Mouse (Mus musculus): ENCODE data around the gene Morf4l2.
"Not testable (repeated sequence)": the region's sequence is repeated elsewhere in the genome, so short reads cannot be mapped to it uniquely, and the experiment has no call there.

Gene Morf4l2

DNA sequence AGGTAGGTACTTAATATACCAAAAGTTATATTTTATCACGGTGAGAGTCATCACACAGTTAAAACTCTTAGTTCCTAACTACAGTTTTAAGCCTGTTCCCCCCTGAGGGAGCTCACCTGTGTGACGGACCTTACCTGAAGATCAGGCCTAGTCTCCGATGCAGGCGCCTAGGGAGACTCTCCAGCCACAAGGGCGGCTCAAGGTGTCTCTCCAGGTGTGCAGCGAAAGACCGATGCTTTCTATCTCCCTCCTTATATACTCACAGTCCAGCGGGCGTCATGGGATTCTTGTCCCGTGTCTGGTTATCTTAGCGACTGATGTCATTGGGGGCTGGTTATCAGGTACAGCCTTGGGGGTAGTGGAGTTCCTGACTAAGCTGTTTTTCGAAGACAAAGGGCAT, at the start of gene Morf4l2:
TSS of gene Morf4l2 (minus strand) at position 232 of the 400 bp plus-strand sequence.
- no peak for DNase-seq (ENCODE audit: low read depth, low spot score)

DNA sequence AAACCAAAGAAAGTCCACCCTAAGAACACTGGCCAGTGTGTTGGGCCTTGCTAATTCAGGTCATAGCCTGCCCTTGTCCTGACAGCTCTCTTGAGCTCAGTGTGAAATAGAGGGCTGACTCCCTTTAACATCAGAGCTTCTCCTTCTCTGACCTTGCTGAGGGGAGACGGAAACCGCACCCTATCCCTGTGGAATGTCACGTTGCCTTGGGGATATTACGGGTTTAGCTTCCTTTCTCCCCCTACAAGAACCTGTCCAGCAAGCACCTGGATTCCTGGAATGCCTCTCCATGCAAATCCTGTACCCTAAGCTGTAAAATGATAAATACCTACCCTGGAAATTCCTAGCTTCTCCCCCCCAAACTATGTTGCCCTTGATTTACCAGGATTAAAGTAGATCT, 46.0 kb upstream of the Morf4l2 start:
- DNase-seq (ENCODE audit: low read depth, low spot score): no peak

DNA sequence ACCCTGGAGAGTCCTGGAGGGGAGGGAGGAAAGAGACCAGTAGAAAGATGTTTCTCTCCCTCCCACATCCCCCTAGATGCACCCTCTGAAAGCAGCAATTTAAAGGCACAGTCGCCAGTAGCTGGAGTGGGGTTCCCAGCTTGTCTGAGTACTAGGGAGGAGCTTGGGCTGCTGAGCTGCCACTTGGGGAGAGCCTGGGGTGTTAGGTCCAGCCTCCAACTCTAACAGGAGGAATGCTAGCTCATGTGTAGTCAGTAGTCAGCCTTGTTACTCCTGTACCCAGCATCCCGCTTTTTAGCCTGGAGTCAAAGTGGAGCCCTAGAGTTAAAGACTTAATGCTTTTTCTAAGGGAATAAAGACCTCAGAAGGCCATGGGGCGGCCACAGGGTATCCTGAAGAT, 36.6 kb upstream of the Morf4l2 start, which contains the start of gene Glra4:
TSS of gene Glra4 (minus strand) at position 101 of the 400 bp plus-strand sequence.
- no peak for DNase-seq (ENCODE audit: low read depth, low spot score)

DNA sequence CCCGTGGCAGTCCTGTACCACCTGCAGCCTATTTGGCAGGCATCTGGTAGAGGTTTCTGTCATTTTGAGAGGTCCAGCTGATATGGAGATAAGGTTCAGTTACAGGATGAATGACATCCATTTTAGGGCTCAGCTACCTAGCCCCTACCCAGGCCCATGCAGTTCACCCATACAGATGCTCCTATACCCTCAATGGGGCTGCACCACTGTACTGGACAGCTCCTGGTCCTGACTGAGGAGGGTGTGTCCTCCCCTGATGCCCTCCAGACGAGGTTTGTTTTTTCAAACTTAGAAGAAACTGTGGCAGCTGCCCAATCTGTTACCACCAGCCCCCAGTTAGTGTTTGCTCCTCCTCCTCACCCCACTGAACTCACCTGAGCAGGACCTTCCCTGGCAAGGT, 35.8 kb upstream of the Morf4l2 start:
- no peak for DNase-seq (ENCODE audit: low read depth, low spot score)

DNA sequence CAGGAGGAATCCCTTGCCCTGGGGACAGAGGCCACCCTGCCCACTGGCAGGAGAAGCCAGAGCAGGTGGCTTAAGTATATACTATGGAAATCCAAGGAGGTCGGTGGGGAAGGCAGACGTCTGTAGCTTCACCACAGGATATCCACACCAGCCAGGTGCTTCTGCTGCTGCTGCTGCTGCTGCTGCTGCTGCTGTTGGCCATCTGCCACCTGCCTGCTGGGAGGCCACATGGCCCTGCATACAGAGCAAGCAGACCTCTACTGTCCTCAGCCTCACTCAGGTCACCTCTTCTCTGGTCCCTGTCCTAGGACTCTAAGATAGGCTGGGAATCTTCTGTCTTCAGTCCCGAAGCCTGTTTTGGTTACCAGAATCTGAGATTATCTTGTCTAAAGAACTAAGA, 34.6 kb upstream of the Morf4l2 start:
- DNase-seq (ENCODE audit: low read depth, low spot score): no peak

DNA sequence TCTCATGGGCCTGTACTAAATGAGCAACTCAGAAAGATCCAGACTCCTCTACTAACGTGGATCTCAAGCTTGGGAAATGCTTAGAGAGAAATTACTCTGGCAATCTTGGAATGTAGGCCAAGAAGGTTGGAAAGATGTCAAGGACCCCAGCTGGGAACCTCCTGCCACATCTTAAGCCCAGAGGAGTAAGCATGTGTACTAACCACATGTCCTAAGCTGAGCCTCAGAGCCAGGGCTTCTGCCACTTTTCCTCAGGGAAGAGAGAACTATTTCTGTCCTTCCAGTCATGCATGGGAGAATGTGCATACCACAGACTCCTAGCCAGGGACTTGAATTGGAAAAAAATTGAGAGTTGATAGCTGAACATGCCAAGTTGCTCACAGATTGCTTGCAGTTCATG, 29.5 kb upstream of the Morf4l2 start:
- no peak for DNase-seq (ENCODE audit: low read depth, low spot score)

DNA sequence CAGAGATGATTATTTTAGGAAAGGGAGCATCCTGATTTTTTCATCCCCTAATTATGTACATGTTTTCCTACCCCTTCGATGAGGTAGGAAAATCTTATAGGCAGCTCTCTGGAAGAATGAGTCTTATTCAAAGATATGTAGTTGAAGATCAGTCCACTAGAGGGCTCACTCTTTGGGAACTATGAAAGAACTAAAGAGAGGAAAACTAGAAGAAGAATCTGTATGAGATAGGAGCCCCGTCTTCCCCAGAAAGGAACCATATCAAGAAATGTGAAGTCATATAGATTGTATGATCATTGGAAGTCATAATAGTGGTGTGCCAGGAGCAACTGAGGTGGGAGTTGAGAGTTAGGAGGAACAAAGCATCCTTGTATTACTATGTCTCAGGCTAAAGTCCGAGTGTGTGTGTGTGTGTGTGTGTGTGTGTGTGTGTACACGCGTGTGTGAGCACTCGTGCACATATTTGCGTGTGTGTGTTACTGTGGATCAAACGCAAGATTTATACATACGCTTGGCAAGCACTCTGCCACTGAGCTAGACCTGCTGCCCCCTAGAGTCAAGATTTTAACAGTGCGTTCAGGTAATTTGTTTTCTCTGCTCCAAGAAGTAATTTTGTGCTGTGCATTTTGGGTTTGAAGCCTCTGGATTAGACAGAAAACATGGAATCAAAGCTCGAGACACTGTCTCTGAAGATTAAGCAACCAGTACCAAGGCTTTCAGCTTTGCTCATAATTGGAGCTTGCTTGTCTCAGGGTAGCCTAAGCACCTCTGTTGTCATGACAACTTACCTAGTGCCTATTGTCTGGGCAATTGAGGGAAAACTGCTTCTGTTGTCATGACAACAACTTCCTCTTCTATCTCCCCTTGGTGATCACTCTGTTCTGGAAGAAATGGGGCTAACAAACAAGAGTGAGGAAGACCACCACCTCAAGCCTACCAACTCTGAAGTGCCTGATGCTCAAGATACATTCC, 17.9 kb upstream of the Morf4l2 start:
- no peak for DNase-seq (ENCODE audit: low read depth, low spot score)

DNA sequence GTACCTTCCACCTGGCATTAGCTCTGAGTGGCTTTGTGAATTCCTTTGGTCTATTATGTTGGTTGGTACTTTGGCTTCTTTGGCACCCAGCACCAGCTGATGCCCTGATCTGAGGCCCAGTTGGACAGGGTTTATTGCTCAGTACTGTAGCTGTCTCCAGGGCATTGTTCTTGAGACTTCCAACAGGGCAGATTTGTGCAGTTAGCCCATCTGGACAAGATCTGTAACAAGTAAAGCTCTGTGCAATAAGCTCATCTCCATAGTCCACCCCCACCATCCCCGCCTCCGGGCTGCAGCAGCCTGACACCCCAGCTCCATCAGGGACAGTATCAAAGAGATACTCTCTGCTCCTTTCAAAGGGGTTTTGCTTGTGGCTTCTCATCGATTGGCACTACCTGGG, 12.0 kb upstream of the Morf4l2 start:
- no peak for DNase-seq (ENCODE audit: low read depth, low spot score)

DNA sequence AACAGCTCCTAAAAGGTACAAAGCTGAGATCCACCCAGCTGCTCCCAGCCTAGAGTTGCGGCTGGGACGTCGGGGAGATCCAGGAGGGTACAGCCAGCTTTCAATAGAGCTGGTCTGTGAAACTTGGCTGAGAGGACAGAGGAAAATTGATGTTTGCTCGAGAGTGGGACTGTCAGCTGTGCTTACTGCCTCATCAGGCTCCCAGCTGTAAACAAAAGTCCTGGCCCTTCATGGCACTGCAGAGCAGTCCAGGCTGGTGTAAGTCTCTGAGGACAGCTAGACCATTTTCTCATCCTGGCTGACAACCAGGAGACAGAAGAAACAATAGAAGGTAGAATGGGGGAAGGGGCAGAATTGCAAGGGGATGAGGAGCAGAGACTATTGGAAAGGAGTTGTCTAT, 5.8 kb upstream of the Morf4l2 start:
- DNase-seq (ENCODE audit: low read depth, low spot score): no peak

DNA sequence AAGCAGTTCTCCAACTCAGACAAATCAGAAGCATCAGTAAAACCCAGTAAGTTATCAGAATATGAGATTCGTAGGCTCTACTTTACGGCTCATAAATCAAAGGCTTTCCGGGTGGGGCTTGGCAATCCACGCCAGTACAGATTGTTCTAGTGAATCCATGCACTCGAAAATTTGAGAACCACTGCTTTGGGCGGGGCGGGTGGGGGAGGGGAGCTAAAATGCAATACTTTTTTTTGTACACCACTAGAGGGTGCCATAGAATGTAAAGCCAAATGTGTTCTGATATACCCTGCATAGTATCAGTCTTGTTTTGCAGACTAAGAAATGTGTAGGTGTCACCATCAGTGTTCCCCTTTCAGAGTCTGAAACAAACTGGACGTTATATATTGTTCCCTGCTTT, 1.2 kb upstream of the Morf4l2 start:
- no peak for DNase-seq (ENCODE audit: low read depth, low spot score)

DNA sequence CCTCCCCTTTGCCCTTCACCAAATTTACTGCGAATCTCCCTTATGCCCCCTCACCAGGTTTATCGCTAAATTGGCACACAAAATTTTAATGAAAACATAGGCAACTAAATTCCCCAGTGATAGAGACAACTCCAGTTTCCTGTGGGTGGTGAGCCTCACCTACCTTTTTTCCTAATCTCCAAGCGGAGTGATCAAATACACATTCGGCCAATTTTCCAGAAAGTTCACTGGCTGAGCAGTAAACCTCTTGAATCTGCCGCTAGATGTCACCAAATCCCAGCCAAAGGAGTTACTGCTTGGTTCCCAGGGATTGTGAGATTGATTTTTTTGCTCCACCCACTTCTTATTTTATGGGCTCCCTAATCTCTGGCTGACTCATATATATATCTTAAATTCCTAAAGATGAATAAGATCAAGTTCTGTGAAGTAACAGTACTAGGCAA, 808 bp downstream of the Morf4l2 start:
- peak; percentile 50 for DNase-seq (ENCODE audit: low read depth, low spot score)

DNA sequence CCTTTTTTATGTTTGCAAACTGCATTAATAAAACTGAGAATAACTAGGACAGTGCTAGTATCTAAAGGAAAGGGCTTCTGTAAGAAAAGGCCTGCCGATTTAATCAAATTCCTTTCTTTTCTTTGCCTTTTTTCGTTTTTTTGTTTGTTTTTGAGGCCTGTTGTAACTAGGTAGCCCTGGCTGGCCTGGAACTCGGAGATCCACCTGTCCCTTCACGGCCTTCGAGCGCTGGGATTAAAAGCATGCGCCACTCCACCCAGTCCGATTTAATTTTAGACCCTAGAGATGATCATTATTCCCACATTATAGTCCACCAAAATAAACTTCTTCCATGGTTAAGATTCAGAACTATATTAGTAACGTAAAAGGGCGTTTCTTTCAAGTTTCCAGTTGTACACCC, 1.2 kb downstream of the Morf4l2 start:
- DNase-seq (ENCODE audit: low read depth, low spot score): no peak

DNA sequence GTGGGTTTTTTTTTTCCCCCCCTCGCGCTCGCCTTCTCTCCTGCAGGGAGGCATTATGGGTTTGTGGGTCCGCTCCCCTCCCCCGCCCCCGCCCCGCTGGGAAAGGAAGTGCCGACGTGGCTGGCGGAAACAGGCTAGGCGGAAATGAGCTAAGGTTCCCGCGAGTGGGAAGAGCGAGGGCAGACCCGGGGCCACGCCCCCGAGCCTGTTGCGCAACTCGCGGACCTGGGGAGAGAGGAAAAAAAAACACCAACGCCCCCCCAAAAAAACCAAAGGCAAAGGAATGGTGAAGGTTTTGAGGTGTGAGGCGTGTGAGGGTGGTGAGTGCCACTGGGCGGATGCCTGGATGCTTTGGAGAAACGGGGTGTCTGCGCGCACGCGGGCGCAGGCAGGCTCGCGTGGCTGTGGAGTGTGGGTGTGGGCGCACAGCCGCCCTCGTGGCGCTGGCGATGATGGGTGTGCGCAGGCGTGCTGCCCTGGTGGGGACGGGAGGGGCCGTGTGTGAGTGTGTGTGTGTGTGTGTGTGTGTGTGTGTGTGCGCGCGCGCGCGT, 1.8 kb downstream of the Morf4l2 start:
- DNase-seq (ENCODE audit: low read depth, low spot score): no peak

DNA sequence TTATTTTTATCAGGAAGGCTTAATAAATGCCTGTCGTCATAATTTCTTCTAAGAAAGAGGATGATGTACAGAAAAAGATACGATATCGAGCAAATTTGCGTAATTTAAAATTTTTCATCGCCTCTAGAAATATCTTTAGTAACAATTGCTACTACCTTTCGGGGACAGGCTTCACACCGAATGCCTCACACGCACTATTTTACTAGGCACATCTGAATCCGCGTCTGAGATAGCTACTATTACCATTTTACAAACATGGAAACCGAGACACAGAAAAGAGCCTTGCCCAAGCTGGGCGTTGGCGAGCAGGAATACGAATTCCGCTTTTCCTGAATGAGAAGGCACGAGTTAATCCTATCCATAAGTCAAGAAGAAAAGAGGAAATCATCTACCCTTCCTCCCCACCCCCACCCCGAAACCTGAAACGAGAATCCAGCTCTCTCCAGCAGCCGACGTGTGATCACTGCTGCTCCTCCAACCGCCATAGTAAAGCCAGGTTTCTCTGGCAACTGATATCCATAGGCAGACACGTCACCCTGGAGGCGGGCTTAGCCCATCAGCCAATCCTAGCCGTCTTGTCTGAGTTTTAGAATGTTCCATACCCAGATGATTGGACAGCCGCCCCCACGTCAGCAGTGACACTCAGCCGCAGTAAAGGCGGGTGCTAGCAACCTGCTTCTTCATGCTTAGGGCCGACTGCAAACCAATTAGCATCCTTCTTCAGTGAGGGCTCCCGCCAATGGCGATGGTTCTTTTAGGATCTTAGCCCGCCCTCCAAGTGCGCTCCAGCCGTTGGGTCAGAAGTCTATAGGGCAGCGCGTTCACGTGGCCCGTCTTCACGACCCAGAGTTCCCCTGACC, 2.5 kb downstream of the Morf4l2 start:
- peak; percentile 89 for DNase-seq (ENCODE audit: low read depth, low spot score)

DNA sequence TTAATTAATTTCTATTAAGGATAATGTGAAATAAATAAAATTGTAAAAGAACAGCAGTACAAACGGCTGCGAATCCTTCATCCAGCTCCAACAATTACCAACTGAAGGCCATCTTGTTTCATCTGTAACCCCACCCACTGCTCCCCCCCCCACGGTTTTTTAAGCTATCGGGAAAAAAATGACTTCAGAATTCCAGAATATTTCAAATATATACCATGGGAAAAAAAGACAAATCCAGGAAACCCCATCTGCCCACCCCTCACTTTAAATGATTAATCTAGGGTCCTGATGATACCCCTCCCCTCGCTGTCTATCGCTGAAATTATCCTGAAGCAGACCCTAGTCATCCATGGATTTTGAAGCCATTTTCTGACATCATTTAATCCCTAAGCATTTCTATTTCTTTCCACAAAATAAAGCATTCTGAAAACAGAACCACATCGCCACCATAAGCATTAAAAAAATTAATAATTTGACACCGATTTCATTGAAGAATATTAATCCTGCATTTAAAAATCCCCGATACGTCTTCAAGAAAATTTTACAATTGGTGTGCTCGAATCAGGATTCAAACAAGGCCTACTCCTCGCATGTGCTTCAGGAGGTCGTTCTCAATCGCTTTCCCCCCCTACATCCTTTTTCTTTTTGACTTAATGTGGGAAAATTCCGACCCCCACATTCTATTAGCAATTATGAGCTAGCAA, 3.3 kb downstream of the Morf4l2 start:
- no peak for DNase-seq (ENCODE audit: low read depth, low spot score)

DNA sequence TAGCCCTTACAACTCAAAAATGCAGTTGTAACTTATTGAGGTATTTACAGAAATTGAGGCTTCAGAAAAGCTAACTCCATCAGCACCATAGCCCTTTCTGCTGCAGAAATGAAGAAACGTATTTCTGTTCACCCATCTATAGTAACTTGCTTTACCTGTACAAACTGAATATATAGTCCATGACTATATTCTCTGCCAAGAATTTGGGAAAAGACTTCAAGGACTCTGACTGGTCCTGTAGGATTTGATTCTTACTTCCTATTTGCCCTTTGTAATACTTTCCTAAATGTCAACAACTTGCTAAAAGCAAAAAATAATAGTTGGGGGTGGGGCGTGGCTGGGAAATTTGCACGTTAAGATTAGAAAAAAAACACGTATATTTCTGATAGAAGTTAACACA, 11.5 kb downstream of the Morf4l2 start:
- no peak for DNase-seq (ENCODE audit: low read depth, low spot score)

DNA sequence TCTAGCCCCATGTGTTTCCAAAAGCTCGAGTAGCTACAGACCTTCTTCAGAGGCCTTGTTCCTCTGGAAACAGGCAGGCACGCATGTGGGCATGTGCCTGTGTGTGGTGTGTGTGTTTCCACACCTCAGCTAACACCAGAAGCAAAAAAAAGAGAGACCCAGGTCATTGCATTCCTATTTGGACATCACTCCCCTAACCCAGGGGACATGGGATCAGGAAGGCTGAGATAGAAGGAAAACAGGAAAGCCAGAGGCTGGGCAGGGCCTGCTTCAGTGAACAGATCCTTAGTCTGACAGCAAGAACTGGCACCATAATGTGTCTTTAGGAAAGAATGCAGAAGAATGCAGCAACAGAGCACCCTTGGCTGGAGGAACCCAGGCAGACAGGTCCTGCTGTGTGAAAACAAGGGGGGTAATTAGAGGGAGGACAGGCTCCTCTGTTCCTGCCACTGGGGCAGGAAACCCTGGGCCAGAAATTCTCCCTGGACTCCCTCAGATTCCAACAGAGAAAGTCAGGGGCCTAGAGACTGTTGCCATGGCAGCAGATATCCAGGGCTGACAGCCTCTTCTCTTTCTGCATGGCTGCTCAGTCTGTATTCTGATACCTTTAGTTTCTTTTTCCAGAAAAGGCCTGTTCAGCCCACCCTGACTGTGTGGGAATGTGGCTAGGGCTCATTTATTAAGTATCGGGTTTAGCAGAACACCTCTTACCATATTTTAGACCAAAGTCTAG, 28.6 kb downstream of the Morf4l2 start:
- not testable (repeated sequence) for DNase-seq (ENCODE audit: low read depth, low spot score)

DNA sequence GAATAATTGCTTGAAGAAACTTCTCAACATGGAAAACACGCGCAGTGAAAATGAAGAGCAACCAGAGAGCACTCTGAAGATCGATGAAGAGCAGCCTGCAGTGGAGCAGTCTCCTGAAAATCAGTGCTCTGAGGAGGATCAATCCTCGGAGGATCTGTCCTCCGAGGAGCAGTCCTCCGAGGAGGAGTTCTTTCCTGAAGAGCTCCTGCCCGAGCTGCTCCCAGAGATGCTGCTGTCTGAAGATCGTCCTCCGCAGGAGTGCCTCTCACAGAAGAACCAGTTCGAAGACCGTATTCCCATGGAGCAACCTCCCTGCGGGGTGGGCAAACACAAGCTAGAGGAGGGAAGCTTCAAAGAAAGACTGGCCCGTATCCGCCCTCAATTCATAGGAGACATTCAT, 34.7 kb downstream of the Morf4l2 start:
- DNase-seq (ENCODE audit: low read depth, low spot score): no peak

DNA sequence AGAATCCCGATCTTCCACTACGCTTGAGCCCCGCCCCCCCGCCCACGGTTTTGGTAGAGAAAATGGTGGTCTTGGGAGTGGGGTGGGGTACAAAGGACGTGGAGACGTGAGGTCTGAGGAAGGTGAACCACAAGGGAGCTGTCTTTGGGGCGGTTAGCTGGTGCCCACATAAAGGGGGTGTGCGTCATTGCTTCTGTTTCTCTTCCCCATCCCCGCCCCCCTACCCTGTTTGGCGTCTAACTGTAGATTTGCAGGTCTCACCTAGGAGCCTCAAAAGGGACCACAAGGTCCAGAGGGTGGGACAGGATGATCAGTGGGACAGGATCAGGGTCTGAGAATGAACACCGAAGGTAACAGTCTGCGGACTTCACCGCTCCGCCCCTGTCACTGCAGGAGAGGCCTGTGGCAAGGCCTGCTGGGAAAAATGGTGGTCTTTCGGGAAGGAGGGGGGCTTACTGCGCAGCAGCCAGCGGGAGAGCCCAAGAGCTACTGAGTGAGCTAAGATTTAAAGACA, 35.3 kb downstream of the Morf4l2 start:
- no peak for DNase-seq (ENCODE audit: low read depth, low spot score)

DNA sequence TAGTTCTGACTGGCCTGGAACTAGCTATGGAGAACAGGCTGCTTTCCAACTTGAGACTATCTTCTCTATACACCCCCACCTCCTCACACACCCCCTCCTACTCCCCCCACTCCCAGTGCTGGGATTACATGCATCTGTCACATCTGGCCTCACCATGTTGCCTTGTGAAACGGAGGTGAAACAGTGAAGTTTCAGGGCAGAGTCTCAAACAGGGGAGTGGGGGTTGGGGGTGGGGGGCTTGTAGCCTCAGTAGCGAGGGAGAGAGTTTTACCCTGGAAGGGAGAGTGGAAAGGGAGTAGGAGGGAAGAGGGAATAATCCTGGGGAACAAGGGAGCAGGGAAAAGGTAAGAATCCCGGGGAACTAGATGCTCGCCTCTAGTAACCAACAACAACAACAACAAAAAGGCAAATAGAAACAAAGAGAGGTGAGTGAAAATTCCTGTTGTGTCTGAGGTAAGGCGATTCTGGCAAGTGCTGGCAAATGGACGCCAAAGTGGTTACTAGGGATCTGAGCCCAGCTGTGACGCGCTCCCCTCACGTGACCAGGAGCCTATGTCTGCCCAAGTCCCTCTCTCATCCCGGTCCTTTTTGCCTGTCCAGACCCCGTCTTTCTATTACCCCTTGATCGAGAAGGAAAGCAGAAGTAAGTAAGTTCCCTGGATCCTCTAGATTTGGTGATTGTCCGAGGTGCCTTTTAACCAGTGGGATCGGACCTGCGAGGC, 35.9 kb downstream of the Morf4l2 start, which contains the start of gene Tceal1:
TSS of gene Tceal1 (plus strand) at position 537 of the 722 bp plus-strand sequence.
- peak; percentile 38 for DNase-seq (ENCODE audit: low read depth, low spot score)

Measured in retina, adult 2 months (tissue).